Comparison of ENCODE assay signal across 8 mouse cellular contexts in genomic region chr2:73047061-73047741, GRCm38 (mm10).
A peak's percentile ranks its signal among the peaks of the same experiment; 100 is the strongest.
DNase-seq lines count a peak whose midpoint lies in the region; ATAC-seq and TF ChIP-seq lines count a peak whose summit lies in the region.

No protein-coding gene starts in this region.

- TF ChIP-seq CTCF in lung, postnatal 0 days (IDR thresholded peaks at IDR 0.05): no peak
- TF ChIP-seq CTCF in midbrain, postnatal 0 days (IDR thresholded peaks at IDR 0.05): no peak

- H3K36me3 ChIP-seq in lung, postnatal 0 days (ENCODE audit: insufficient read depth, low read length): no peaks in the 10 kb centered on the region
- no peaks in the 10 kb centered on the region for H3K36me3 ChIP-seq in midbrain, postnatal 0 days (ENCODE audit: insufficient read depth, low read length)

- H3K4me2 ChIP-seq in lung, postnatal 0 days (replicated peaks; ENCODE audit: low read depth, low read length): peak overlapping the region; percentile 33
- no peak overlapping the region for H3K4me2 ChIP-seq in midbrain, postnatal 0 days (ENCODE audit: low read depth, low read length, poor library complexity, severe bottlenecking)

- no peaks in the 10 kb centered on the region for H3K27me3 ChIP-seq in lung, postnatal 0 days (replicated peaks; ENCODE audit: insufficient read depth, low read length)
- no peaks in the 10 kb centered on the region for H3K27me3 ChIP-seq in midbrain, postnatal 0 days (ENCODE audit: insufficient read depth, low read length)

- H3K4me3 ChIP-seq in lung, postnatal 0 days (ENCODE audit: low read depth, low read length): no peak overlapping the region
- H3K4me3 ChIP-seq in midbrain, postnatal 0 days (ENCODE audit: low read depth, low read length): no peak overlapping the region

- 52% methylated on average over 24 of the region's 24 CpGs for WGBS in lung, postnatal 0 days
- WGBS in midbrain, postnatal 0 days: 85% methylated on average over 24 of the region's 24 CpGs

- no peak overlapping the region for H3K9ac ChIP-seq in lung, postnatal 0 days (replicated peaks; ENCODE audit: low read depth)
- H3K9ac ChIP-seq in midbrain, postnatal 0 days (replicated peaks; ENCODE audit: low read length, poor library complexity, severe bottlenecking): no peak overlapping the region

- H3K27ac ChIP-seq in lung, postnatal 0 days (ENCODE audit: low read length): peak overlapping the region; percentile 72
- H3K27ac ChIP-seq in midbrain, postnatal 0 days (ENCODE audit: low read depth, low read length): no peak overlapping the region

- DNase-seq in retina, embryonic 14.5 days (ENCODE audit: low spot score): peak; percentile 26
- DNase-seq in retina, postnatal 1 day: no peak
- peak; percentile 60 for DNase-seq in gastrocnemius, postnatal 10 days
- DNase-seq in kidney, adult 9 months: peak; percentile 27
- peak; percentile 95 for DNase-seq in lung, postnatal 0 days (ENCODE audit: low spot score)
- DNase-seq in urinary bladder, postnatal 4 days (ENCODE audit: low spot score in 2 of 2): peak; percentile 71 to 76
- DNase-seq in midbrain, postnatal 0 days (ENCODE audit: low spot score): no peak
- no peak for DNase-seq in T-cell, adult 2 months (ENCODE audit: low spot score)

- TF ChIP-seq EP300 in lung, postnatal 0 days (IDR thresholded peaks at IDR 0.05): peak; percentile 64; the same call in 1 of the 2 replicates

- no peaks in the 10 kb centered on the region; the same call in 1 of the 2 replicates for H3K4me1 ChIP-seq in lung, postnatal 0 days (ENCODE audit: insufficient read depth, low read depth, low read length)
- H3K4me1 ChIP-seq in midbrain, postnatal 0 days (ENCODE audit: insufficient read depth, low read length): no peaks in the 10 kb centered on the region

- ATAC-seq in lung, postnatal 0 days: peak; percentile 83
- no peak for ATAC-seq in midbrain, postnatal 0 days (ENCODE audit: low FRiP score)

- H3K9me3 ChIP-seq in lung, postnatal 0 days (ENCODE audit: low read length): no peaks in the 10 kb centered on the region
- no peaks in the 10 kb centered on the region for H3K9me3 ChIP-seq in midbrain, postnatal 0 days (ENCODE audit: low read length)

Comparison
In these comparisons a context has a peak if more than half of its experiments do, and no peak if none do; other contexts are left out.
1. DNase-seq: peak in retina, embryonic 14.5 days (single experiment), gastrocnemius, postnatal 10 days (single experiment), kidney, adult 9 months (single experiment), lung, postnatal 0 days (single experiment) and urinary bladder, postnatal 4 days (2 of 2); none in retina, postnatal 1 day (single experiment), midbrain, postnatal 0 days (single experiment) and T-cell, adult 2 months (single experiment).